Mouse (Mus musculus): Measurements from ENCODE around the gene Pigt. TPM values are rescaled to one million over a fixed set of nuclear protein-coding genes. Genes with fewer than 3 reads are reported as not detected.

Pigt gene
- polyA plus RNA-seq, 1 experiment from 2014 or later, result 63.2 TPM

DNA sequence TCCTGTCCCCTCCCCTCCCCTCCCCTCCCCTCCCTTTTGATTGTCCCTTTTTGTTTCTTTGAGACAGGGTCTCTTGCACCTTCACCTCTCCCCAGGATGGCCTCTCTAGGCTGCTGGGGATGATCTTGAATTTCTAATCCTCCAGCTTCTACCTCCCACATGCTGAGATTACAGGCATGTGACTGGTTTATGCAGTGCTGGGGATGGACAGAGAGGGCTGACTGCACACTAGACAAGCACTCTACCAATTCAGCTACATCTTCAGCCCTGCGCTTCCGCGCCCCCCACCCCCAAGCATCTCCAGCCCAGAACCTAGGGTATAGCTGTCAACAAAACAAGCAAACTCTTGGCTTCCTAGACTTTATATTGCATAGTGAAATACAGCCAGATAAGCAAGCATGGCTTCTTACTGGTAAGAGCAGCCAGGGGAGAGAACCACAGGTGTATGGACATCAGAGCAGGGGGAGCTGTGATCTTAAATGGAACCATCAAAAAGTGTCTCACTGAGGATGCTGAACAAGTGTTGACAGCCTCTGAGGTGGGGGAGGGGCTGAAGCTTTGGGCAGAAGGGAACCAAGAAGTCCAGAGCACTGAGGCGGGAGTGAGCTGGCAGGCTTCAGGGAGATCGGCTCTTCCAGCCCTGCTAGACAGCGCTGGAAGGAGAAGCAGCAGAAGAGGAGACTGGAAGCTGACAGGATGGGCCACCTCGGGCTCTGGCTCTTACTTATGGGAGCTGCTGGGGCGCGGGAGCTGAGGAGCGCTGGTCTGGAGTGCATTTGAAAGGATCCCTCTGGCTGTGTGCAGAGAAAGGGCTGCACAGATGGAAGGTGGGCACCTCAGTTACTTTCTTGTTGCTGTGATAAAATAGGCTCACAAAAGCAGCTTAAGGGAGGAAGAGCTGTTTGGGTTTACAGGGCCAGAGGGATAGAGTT lies 52.9 kb downstream of the Pigt start:
- Histone ChIP-seq H3K36me3 (ENCODE audit: control insufficient read depth, insufficient read depth, low read length) (no peaks in the 10 kb centered on the region), H3K9ac (ENCODE audit: low read length) (0 out of 2 replicates have a peak overlapping the region, but pooled peaks have one; percentile 23), H3K27ac (ENCODE audit: low read length) (no peak overlapping the region; the same call in 1 of the 2 replicates), H3K4me3 (ENCODE audit: low read length) (no peak overlapping the region), H3K9me3 (ENCODE audit: control insufficient read depth, low read length) (no peaks in the 10 kb centered on the region), H3K4me2 (ENCODE audit: low read depth, low read length) (no peak overlapping the region), H3K27me3 (ENCODE audit: control insufficient read depth, insufficient read depth, low read depth, low read length) (no peaks in the 10 kb centered on the region; the same call in 1 of the 2 replicates), H3K4me1 (replicated peaks; ENCODE audit: control insufficient read depth, insufficient read depth, low read length) (peaks cover 12% of the 10 kb centered on the region; the same call in 1 of the 2 replicates)
- no peak for ATAC-seq (ENCODE audit: low read depth)
- 26% methylated on average over 10 of the region's 10 CpGs for WGBS

DNA sequence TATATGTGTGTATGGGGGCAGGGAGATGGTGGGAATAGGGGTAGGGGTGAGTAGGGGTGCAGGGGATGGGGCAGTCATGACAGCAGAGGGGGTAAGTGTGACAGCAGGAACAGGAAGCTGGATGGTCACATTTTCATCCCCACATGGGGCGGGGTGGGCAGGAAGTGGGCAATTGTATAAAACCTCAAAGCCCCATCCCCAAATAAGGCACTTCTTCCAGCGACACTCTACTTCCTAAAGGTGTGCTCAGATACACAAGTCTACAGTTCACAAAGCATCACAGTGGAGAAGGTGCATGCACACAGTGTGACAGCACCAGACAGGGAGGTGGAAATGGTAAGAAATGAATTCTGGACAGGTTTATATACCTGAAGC lies 53.6 kb downstream of the Pigt start:
- Histone ChIP-seq H3K27ac (ENCODE audit: low read length) (no peak overlapping the region), H3K4me1 (replicated peaks; ENCODE audit: control insufficient read depth, insufficient read depth, low read length) (peaks cover 12% of the 10 kb centered on the region; the same call in 1 of the 2 replicates), H3K9ac (ENCODE audit: low read length) (no peak overlapping the region), H3K4me2 (ENCODE audit: low read depth, low read length) (no peak overlapping the region), H3K4me3 (ENCODE audit: low read length) (no peak overlapping the region), H3K36me3 (ENCODE audit: control insufficient read depth, insufficient read depth, low read length) (no peaks in the 10 kb centered on the region), H3K27me3 (ENCODE audit: control insufficient read depth, insufficient read depth, low read depth, low read length) (no peaks in the 10 kb centered on the region; the same call in 1 of the 2 replicates), H3K9me3 (ENCODE audit: control insufficient read depth, low read length) (no peaks in the 10 kb centered on the region)
- 63% methylated on average over 2 of the region's 2 CpGs for WGBS
- ATAC-seq (ENCODE audit: low read depth), result no peak

DNA sequence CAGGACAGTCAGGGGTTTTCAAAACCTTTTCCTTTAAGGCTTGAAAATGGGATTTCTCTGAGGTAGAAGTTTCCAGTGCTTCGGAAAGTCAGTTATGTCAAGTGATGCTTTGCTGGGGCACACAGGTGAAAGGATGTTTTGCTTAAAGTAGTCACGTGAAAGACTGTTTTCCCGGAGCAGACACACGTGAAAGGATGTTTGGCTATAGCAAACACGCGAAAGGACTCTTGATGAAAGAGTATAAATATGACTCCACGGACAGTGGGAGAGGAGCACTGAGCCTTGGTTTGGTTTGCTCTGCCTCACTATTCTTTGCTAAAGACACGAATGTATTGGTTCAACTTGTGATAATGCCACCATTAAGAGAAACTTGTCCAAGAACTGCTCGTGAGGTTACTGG lies 54.2 kb downstream of the Pigt start:
- H3K27me3 ChIP-seq (ENCODE audit: control insufficient read depth, insufficient read depth, low read depth, low read length), result no peaks in the 10 kb centered on the region; the same call in 1 of the 2 replicates
- no peak overlapping the region for H3K27ac ChIP-seq (ENCODE audit: low read length)
- no peak overlapping the region for H3K4me3 ChIP-seq (ENCODE audit: low read length)
- no peaks in the 10 kb centered on the region for H3K36me3 ChIP-seq (ENCODE audit: control insufficient read depth, insufficient read depth, low read length)
- no peak overlapping the region for H3K4me2 ChIP-seq (ENCODE audit: low read depth, low read length)
- H3K9me3 ChIP-seq (ENCODE audit: control insufficient read depth, low read length), result no peaks in the 10 kb centered on the region
- ATAC-seq (ENCODE audit: low read depth), result no peak
- WGBS, result 55% methylated on average over 9 of the region's 9 CpGs
- no peak overlapping the region for H3K9ac ChIP-seq (ENCODE audit: low read length)
- peaks cover 12% of the 10 kb centered on the region; the same call in 1 of the 2 replicates for H3K4me1 ChIP-seq (replicated peaks; ENCODE audit: control insufficient read depth, insufficient read depth, low read length)

Other genes starting within 250 kb of the Pigt start
- gene Svs3b, start 240.9 kb upstream of the Pigt start, polyA plus RNA-seq (2015; fragmentation: Nextera tagmentation; extraction: Ambion mirVana), result not detected in 2 replicates
- not detected in 2 replicates for gene Svs4, start 219.1 kb upstream of the Pigt start, polyA plus RNA-seq (2015; fragmentation: Nextera tagmentation; extraction: Ambion mirVana)
- gene Svs3a, start 208.3 kb upstream of the Pigt start, polyA plus RNA-seq (2015; fragmentation: Nextera tagmentation; extraction: Ambion mirVana), result not detected in 2 replicates
- gene Svs6, start 180.8 kb upstream of the Pigt start, polyA plus RNA-seq (2015; fragmentation: Nextera tagmentation; extraction: Ambion mirVana), result not detected in 2 replicates
- gene Svs5, start 164.8 kb upstream of the Pigt start, polyA plus RNA-seq (2015; fragmentation: Nextera tagmentation; extraction: Ambion mirVana), result not detected in 2 replicates
- 1.8 and 2.8 TPM in 2 replicates for gene Slpi, start 108.4 kb upstream of the Pigt start, polyA plus RNA-seq (2015; fragmentation: Nextera tagmentation; extraction: Ambion mirVana)
- gene Rbpjl, start 94.4 kb upstream of the Pigt start, polyA plus RNA-seq (2015; fragmentation: Nextera tagmentation; extraction: Ambion mirVana), result 16.8 and 21.9 TPM in 2 replicates
- gene Matn4, start 92.4 kb upstream of the Pigt start, polyA plus RNA-seq (2015; fragmentation: Nextera tagmentation; extraction: Ambion mirVana), result 46.8 and 54.9 TPM in 2 replicates
- 226 and 247 TPM in 2 replicates for gene Sdc4, start 53.6 kb upstream of the Pigt start, polyA plus RNA-seq (2015; fragmentation: Nextera tagmentation; extraction: Ambion mirVana)
- 59.9 and 62.3 TPM in 2 replicates for gene Sys1, start 40.6 kb upstream of the Pigt start, polyA plus RNA-seq (2015; fragmentation: Nextera tagmentation; extraction: Ambion mirVana)
- gene Gm20458, start 36.6 kb upstream of the Pigt start, polyA plus RNA-seq (2015; fragmentation: Nextera tagmentation; extraction: Ambion mirVana), result 7.9 and 15.2 TPM in 2 replicates
- not detected in 2 replicates for gene Trp53tg5, start 23.8 kb upstream of the Pigt start, polyA plus RNA-seq (2015; fragmentation: Nextera tagmentation; extraction: Ambion mirVana)
- gene Dbndd2, start 11.4 kb upstream of the Pigt start, polyA plus RNA-seq (2015; fragmentation: Nextera tagmentation; extraction: Ambion mirVana), result 13.0 and 23.4 TPM in 2 replicates
- gene Wfdc2, start 64.9 kb downstream of the Pigt start, polyA plus RNA-seq (2015; fragmentation: Nextera tagmentation; extraction: Ambion mirVana), result 486 and 558 TPM in 2 replicates
- gene Spint3, start 75.9 kb downstream of the Pigt start, polyA plus RNA-seq (2015; fragmentation: Nextera tagmentation; extraction: Ambion mirVana), result not detected in 2 replicates
- gene Wfdc6a, start 87.9 kb downstream of the Pigt start, polyA plus RNA-seq (2015; fragmentation: Nextera tagmentation; extraction: Ambion mirVana), result 0.92 and 1.4 TPM in 2 replicates
- gene Eppin, start 96.1 kb downstream of the Pigt start, polyA plus RNA-seq (2015; fragmentation: Nextera tagmentation; extraction: Ambion mirVana), result not detected in 2 replicates
- gene Wfdc6b, start 116.0 kb downstream of the Pigt start, polyA plus RNA-seq (2015; fragmentation: Nextera tagmentation; extraction: Ambion mirVana), result not detected in 2 replicates
- gene Wfdc8, start 116.1 kb downstream of the Pigt start, polyA plus RNA-seq (2015; fragmentation: Nextera tagmentation; extraction: Ambion mirVana), result not detected in 2 replicates
- gene Wfdc16, start 141.3 kb downstream of the Pigt start, polyA plus RNA-seq (2015; fragmentation: Nextera tagmentation; extraction: Ambion mirVana), result not detected in 2 replicates
- gene Wfdc10, start 158.5 kb downstream of the Pigt start, polyA plus RNA-seq (2015; fragmentation: Nextera tagmentation; extraction: Ambion mirVana), result 0.50 TPM in 1 of 2 replicates, not detected in the other
- gene Wfdc9, start 159.1 kb downstream of the Pigt start, polyA plus RNA-seq (2015; fragmentation: Nextera tagmentation; extraction: Ambion mirVana), result not detected in 2 replicates
- gene Wfdc11, start 176.6 kb downstream of the Pigt start, polyA plus RNA-seq (2015; fragmentation: Nextera tagmentation; extraction: Ambion mirVana), result not detected in 2 replicates
- 0.20 and 0.46 TPM in 2 replicates for gene Wfdc13, start 187.6 kb downstream of the Pigt start, polyA plus RNA-seq (2015; fragmentation: Nextera tagmentation; extraction: Ambion mirVana)
- not detected in 2 replicates for gene Spint4, start 201.0 kb downstream of the Pigt start, polyA plus RNA-seq (2015; fragmentation: Nextera tagmentation; extraction: Ambion mirVana)
- not detected in 2 replicates for gene Spint5, start 217.8 kb downstream of the Pigt start, polyA plus RNA-seq (2015; fragmentation: Nextera tagmentation; extraction: Ambion mirVana)
- gene Wfdc3, start 248.4 kb downstream of the Pigt start, polyA plus RNA-seq (2015; fragmentation: Nextera tagmentation; extraction: Ambion mirVana), result 2.0 and 2.9 TPM in 2 replicates
- 61.3 and 71.9 TPM in 2 replicates for gene Dnttip1, start 248.5 kb downstream of the Pigt start, polyA plus RNA-seq (2015; fragmentation: Nextera tagmentation; extraction: Ambion mirVana)

Data from lung, embryonic 16.5 days (tissue).